Mouse (Mus musculus) retina, postnatal 1 day (tissue): ENCODE measurements around the gene Olfr551.
"Not testable (repeated sequence)": the region's sequence is repeated elsewhere in the genome, so short reads cannot be mapped to it uniquely, and the experiment has no call there.

Source experiments
- DNase-seq: peaks from one replicate; pipeline ENCODE4 v3.0.0-alpha.2; 2012

Olfr551 gene

GRCm38 (mm10) chr7:102591786-102592185 is at the start of gene Olfr551:
Gene Olfr551, minus strand, starts transcription at chr7:102591886.
- DNase-seq = no peak

GRCm38 (mm10) chr7:102638132-102638531 is 46.4 kb upstream of the Olfr551 start, which contains the start of gene Olfr554:
Gene Olfr554, plus strand, starts transcription at chr7:102638432.
- no peak for DNase-seq

- DNase-seq = peak; percentile 48
Measured at GRCm38 (mm10) chr7:102636665-102637064, 45.0 kb upstream of the Olfr551 start.

GRCm38 (mm10) chr7:102620368-102620767 is 28.7 kb upstream of the Olfr551 start:
- DNase-seq = not testable (repeated sequence)

- DNase-seq = no peak
Measured at GRCm38 (mm10) chr7:102619608-102620007, 27.9 kb upstream of the Olfr551 start.

GRCm38 (mm10) chr7:102618118-102618517 is 26.4 kb upstream of the Olfr551 start, which contains the start of gene Olfr553:
Gene Olfr553, minus strand, starts transcription at chr7:102618218.
- no peak for DNase-seq

GRCm38 (mm10) chr7:102597378-102598031 is 5.8 kb upstream of the Olfr551 start, which contains the start of gene Olfr552:
Gene Olfr552, plus strand, starts transcription at chr7:102597770.
- no peak for DNase-seq

GRCm38 (mm10) chr7:102575998-102576397 is 15.7 kb downstream of the Olfr551 start:
- no peak for DNase-seq

GRCm38 (mm10) chr7:102573174-102573830 is 18.4 kb downstream of the Olfr551 start:
- no peak for DNase-seq

GRCm38 (mm10) chr7:102571142-102571541 is 20.5 kb downstream of the Olfr551 start, which contains the start of gene Olfr550:
Gene Olfr550, plus strand, starts transcription at chr7:102571442.
- DNase-seq = no peak

GRCm38 (mm10) chr7:102566219-102566618 is 25.5 kb downstream of the Olfr551 start:
- DNase-seq = no peak

- peak; percentile 83 for DNase-seq
Measured at GRCm38 (mm10) chr7:102564999-102565997, 26.4 kb downstream of the Olfr551 start, which contains the start of gene Trim21. Gene Trim21, minus strand, starts transcription at chr7:102565486.

- DNase-seq = no peak
Measured at GRCm38 (mm10) chr7:102553279-102553678, 38.4 kb downstream of the Olfr551 start.

GRCm38 (mm10) chr7:102549570-102549969 is 42.1 kb downstream of the Olfr551 start, which contains the start of gene Olfr549:
Gene Olfr549, plus strand, starts transcription at chr7:102549870.
- no peak for DNase-seq

- DNase-seq = no peak
Measured at GRCm38 (mm10) chr7:102541251-102541650, 50.4 kb downstream of the Olfr551 start.

- DNase-seq = no peak
Measured at GRCm38 (mm10) chr7:102540596-102540995, 51.1 kb downstream of the Olfr551 start, which contains the start of gene Olfr548-ps1. Gene Olfr548-ps1, plus strand, starts transcription at chr7:102540896.

- no peak for DNase-seq
Measured at GRCm38 (mm10) chr7:102534449-102534848, 57.2 kb downstream of the Olfr551 start, which contains the start of gene Olfr547. Gene Olfr547, plus strand, starts transcription at chr7:102534749.
